Mouse (Mus musculus) lung, embryonic 15.5 days (tissue): ENCODE measurements around the gene Herc1. TPM values are rescaled to one million over a fixed set of nuclear protein-coding genes. Genes with fewer than 3 reads are reported as not detected.
A peak's percentile ranks its signal among the peaks of the same experiment; 100 is the strongest.

Source experiments
- ATAC-seq: fragments of 200-750 bp; cut with Nextera tagmentation; 2 replicates; pipeline ENCODE4 v1.8.0; 2017; ENCODE audit warnings: moderate number of reproducible peaks, borderline replicate concordance; ENCODE audit not compliant: low FRiP score, low TSS enrichment; ENCODE audit errors: extremely low read depth
- H3K27ac ChIP-seq: fragments of 300-500 bp; sonication (generic); 2 replicates; pipeline ENCODE4 v1.5.1; 2015; ENCODE audit warnings: moderate library complexity, mild to moderate bottlenecking, inconsistent platforms
- H3K27me3 ChIP-seq: fragments of 300-500 bp; sonication (generic); 2 replicates; pipeline ENCODE4 v1.6.1; 2015; ENCODE audit warnings: inconsistent platforms
- H3K36me3 ChIP-seq: fragments of 300-500 bp; sonication (generic); 2 replicates; pipeline ENCODE4 v1.6.1; 2015; ENCODE audit warnings: inconsistent platforms
- H3K4me1 ChIP-seq: fragments of 300-500 bp; sonication (generic); 2 replicates; pipeline ENCODE4 v1.6.1; 2015; ENCODE audit warnings: inconsistent platforms
- H3K4me2 ChIP-seq: fragments of 300-500 bp; sonication (generic); 2 replicates; pipeline ENCODE4 v1.6.1; 2015; ENCODE audit warnings: inconsistent platforms, mild to moderate bottlenecking, moderate library complexity
- H3K4me3 ChIP-seq: fragments of 300-500 bp; sonication (generic); 2 replicates; pipeline ENCODE4 v1.5.1; 2015; ENCODE audit warnings: mild to moderate bottlenecking, inconsistent platforms
- H3K9ac ChIP-seq: fragments of 300-500 bp; sonication (generic); 2 replicates; pipeline ENCODE4 v1.6.1; 2015; ENCODE audit warnings: inconsistent platforms
- H3K9me3 ChIP-seq: fragments of 300-500 bp; sonication (generic); 2 replicates; pipeline ENCODE4 v1.6.1; 2016; ENCODE audit warnings: inconsistent platforms
- WGBS: fragments of 180-500 bp; shearing (Covaris S2); methylation state at CpG from one replicate; pipeline ENCODE4 v1.1.7; 2015; 5-methylcytosine and 5-hydroxymethylcytosine counted together
- polyA plus RNA-seq: library from polyadenylated mRNA; unstranded; fragments of >200 nt; fragmentation: Nextera tagmentation; extraction: Ambion mirVana; gene quantifications from 2 replicates; pipeline ENCODE4 v1.2.1, GENCODE M21; 2015

Gene Herc1
- polyA plus RNA-seq, 1 experiment from 2014 or later = 18.9 TPM

- Histone ChIP-seq H3K36me3 (peaks cover 42% of the 10 kb centered on the region), H3K27ac (peak overlapping the region; percentile 8), H3K4me2 (no peak overlapping the region), H3K9ac (no peak overlapping the region), H3K27me3 (no peaks in the 10 kb centered on the region), H3K4me1 (peaks cover 28% of the 10 kb centered on the region), H3K4me3 (no peak overlapping the region), H3K9me3 (no peaks in the 10 kb centered on the region)
- WGBS = 60% methylated on average over 2 of the region's 2 CpGs
- ATAC-seq = no peak
Measured at GRCm38 (mm10) chr9:66515115-66515514, 164.9 kb downstream of the Herc1 start.

DNA sequence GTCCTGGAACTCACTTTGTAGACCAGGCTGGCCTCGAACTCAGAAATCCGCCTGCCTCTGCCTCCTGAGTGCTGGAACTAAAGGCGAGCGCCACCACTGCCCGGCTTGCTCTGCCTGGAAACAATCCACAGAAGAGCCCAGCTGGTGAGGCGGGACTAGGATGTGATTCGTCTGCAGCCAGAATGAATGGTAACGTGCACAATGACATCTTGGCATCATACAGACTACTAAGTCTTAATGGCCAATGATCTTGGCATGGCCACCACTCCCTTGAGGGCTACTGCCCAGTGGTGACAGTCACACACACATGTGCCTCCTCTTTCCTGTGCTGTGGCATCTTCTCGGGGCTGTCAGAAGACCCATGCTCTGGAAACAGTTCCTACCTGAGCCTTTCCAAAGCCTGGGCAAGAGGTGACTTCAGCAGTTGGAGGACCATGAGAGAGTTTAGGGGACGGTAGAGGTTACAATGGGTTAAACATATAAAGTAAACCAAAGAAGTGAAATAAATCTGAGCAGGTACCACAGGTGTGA lies 165.5 kb downstream of the Herc1 start:
- Histone ChIP-seq H3K4me3 (no peak overlapping the region), H3K27me3 (no peaks in the 10 kb centered on the region), H3K9ac (no peak overlapping the region), H3K27ac (no peak overlapping the region), H3K4me1 (peaks cover 22% of the 10 kb centered on the region), H3K9me3 (no peaks in the 10 kb centered on the region), H3K36me3 (peaks cover 48% of the 10 kb centered on the region), H3K4me2 (no peak overlapping the region)
- no peak for ATAC-seq
- WGBS = 86% methylated on average over 10 of the region's 10 CpGs

DNA sequence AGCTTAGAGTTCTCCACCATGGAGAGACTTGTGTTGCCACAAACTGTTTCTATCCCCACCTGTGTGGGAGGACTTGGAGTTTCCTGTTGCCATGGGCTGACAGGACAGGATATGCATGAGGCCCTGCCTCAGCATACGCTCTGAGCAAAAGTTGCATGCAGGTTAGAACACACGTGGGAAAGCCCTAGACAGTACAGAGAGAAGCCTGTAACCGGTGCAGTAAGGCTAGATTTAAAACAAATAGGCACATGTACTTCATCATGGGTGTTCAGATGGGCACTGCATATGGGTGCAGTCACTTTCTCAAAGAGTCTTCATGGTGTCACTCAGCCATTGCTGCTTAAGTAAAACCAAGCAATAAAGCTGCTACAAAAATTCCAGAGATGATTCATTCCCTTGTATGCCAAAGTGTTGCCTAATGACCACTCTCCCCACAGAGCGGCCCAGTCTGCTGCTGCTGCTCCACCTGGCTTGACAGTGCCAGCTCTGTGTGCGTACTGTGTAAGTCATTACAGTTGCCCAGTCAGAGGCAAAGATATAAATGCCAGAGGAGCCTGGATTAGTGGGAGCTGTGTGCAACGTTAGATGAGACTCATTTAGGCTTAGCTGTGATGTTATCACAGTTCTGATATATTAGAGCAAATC lies 166.2 kb downstream of the Herc1 start:
- Histone ChIP-seq H3K9me3 (no peaks in the 10 kb centered on the region), H3K4me2 (no peak overlapping the region), H3K4me1 (peaks cover 18% of the 10 kb centered on the region), H3K36me3 (peaks cover 53% of the 10 kb centered on the region), H3K4me3 (no peak overlapping the region), H3K9ac (no peak overlapping the region), H3K27me3 (no peaks in the 10 kb centered on the region), H3K27ac (no peak overlapping the region)
- WGBS = 86% methylated on average over 6 of the region's 6 CpGs
- ATAC-seq = no peak

DNA sequence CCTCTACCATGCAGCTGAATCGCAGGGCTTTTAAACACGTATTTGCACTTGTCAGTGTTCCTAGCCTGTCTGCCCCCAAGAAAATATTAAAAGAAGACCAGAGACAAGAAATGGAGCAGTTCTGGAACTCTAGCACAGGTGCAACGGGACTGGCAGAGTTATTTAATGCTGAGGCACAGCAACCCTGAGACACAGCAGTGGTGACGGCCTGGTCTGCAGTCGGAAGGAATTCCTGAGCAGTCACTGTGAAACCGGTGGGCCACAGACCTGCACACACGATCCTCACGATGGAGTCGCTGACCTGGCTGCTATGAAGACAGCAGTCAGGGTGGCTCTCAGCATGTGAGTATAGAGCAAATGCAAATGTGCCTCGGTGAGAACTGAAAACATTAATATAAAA lies 167.5 kb downstream of the Herc1 start:
- no peak for ATAC-seq
- H3K9me3 ChIP-seq = no peaks in the 10 kb centered on the region
- no peak overlapping the region for H3K4me2 ChIP-seq
- H3K4me3 ChIP-seq = no peak overlapping the region
- H3K27me3 ChIP-seq = no peaks in the 10 kb centered on the region
- no peak overlapping the region for H3K9ac ChIP-seq
- H3K4me1 ChIP-seq = peaks cover 13% of the 10 kb centered on the region
- no peak overlapping the region for H3K27ac ChIP-seq
- peaks cover 57% of the 10 kb centered on the region for H3K36me3 ChIP-seq
- WGBS = 93% methylated on average over 10 of the region's 10 CpGs

- H3K27ac ChIP-seq = no peak overlapping the region
- no peak overlapping the region for H3K4me2 ChIP-seq
- H3K27me3 ChIP-seq = no peaks in the 10 kb centered on the region
- no peak for ATAC-seq
- H3K9ac ChIP-seq = no peak overlapping the region
- WGBS = 78% methylated on average over 5 of the region's 5 CpGs
- no peak overlapping the region for H3K4me3 ChIP-seq
- H3K36me3 ChIP-seq = peaks cover 61% of the 10 kb centered on the region
- H3K9me3 ChIP-seq = no peaks in the 10 kb centered on the region
- peaks cover 12% of the 10 kb centered on the region for H3K4me1 ChIP-seq
Measured at GRCm38 (mm10) chr9:66518251-66518650, 168.0 kb downstream of the Herc1 start.

GRCm38 (mm10) chr9:66518901-66519300 lies 168.7 kb downstream of the Herc1 start:
- 55% methylated on average over 5 of the region's 5 CpGs for WGBS
- peaks cover 8% of the 10 kb centered on the region for H3K4me1 ChIP-seq
- H3K27ac ChIP-seq = peak overlapping the region; percentile 3; the same call in 1 of the 2 replicates
- peaks cover 67% of the 10 kb centered on the region for H3K36me3 ChIP-seq
- H3K4me2 ChIP-seq = no peak overlapping the region
- H3K9me3 ChIP-seq = no peaks in the 10 kb centered on the region
- ATAC-seq = no peak
- H3K27me3 ChIP-seq = no peaks in the 10 kb centered on the region
- H3K9ac ChIP-seq = no peak overlapping the region
- no peak overlapping the region for H3K4me3 ChIP-seq

DNA sequence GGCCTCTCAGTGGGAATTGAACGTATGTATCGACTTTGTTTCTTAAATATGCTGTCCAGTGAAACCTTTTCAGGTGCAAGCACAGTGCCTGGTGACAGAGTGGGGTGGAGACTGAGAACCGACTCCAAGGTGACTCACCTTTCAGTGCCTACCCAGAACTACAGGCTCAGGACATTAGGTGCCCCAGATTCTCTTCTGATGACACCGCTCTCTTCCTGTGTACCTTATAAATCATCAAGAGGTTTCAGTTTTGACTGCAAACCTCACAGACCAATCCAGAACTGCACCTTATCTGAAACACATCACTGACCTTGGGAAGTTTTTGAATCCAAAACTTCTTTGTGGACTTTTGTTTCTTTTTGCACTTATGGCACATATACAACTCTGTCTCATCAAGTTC lies 170.0 kb downstream of the Herc1 start:
- Histone ChIP-seq H3K27me3 (no peaks in the 10 kb centered on the region), H3K4me1 (no peaks in the 10 kb centered on the region), H3K4me3 (no peak overlapping the region), H3K27ac (no peak overlapping the region), H3K36me3 (peaks cover 75% of the 10 kb centered on the region), H3K9ac (no peak overlapping the region), H3K4me2 (no peak overlapping the region), H3K9me3 (no peaks in the 10 kb centered on the region)
- WGBS = 89% methylated on average over 4 of the region's 4 CpGs
- ATAC-seq = no peak

- Histone ChIP-seq H3K36me3 (peaks cover 77% of the 10 kb centered on the region), H3K4me3 (no peak overlapping the region), H3K27me3 (no peaks in the 10 kb centered on the region), H3K4me1 (no peaks in the 10 kb centered on the region), H3K27ac (no peak overlapping the region), H3K9me3 (no peaks in the 10 kb centered on the region), H3K4me2 (no peak overlapping the region), H3K9ac (no peak overlapping the region)
- ATAC-seq = no peak
- WGBS = 96% methylated on average over 3 of the region's 3 CpGs
Measured at GRCm38 (mm10) chr9:66521595-66521994, 171.3 kb downstream of the Herc1 start.

DNA sequence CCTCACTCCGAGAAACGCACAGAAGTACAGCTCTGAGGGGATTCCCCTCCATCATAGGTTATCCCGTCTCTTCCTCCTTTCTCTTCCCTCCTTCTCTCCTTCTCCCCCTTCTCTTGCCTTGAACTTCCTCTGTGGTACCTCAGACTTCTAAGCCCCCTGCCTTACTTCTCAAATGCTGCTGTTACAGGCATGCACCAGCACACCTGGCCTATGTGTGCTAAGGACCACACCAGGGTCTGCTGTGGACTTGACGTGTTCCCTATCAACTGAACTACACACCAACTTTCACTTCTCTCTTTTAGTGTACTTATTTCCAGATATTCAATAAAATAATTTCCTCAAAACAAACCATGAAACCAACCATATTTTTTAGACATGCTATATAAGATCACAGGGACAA lies 192.5 kb downstream of the Herc1 start:
- H3K27ac ChIP-seq = no peak overlapping the region
- no peak overlapping the region for H3K4me2 ChIP-seq
- no peaks in the 10 kb centered on the region for H3K4me1 ChIP-seq
- H3K9ac ChIP-seq = no peak overlapping the region
- 80% methylated on average over 4 of the region's 4 CpGs for WGBS
- H3K9me3 ChIP-seq = no peaks in the 10 kb centered on the region
- ATAC-seq = no peak
- H3K4me3 ChIP-seq = no peak overlapping the region
- H3K27me3 ChIP-seq = no peaks in the 10 kb centered on the region
- peaks cover 57% of the 10 kb centered on the region for H3K36me3 ChIP-seq

Other genes with a start within 250 kb of the Herc1 start
- 117 and 126 TPM in 2 replicates for gene Snx1, start 223.9 kb upstream of the Herc1 start, polyA plus RNA-seq
- 148 and 149 TPM in 2 replicates for gene Ciao2a, start 223.8 kb upstream of the Herc1 start, polyA plus RNA-seq
- 14.9 and 16.8 TPM in 2 replicates for gene Dapk2, start 192.2 kb upstream of the Herc1 start, polyA plus RNA-seq
- gene Fbxl22, start 164.1 kb downstream of the Herc1 start, polyA plus RNA-seq = 6.8 and 8.2 TPM in 2 replicates
- 51.4 and 57.1 TPM in 2 replicates for gene Usp3, start 242.7 kb downstream of the Herc1 start, polyA plus RNA-seq